Mouse (Mus musculus) fat pad, adult 2 months (tissue): ENCODE measurements around the gene Plekha8.

ENCODE experiments used
- DNase-seq: peaks from one replicate; pipeline ENCODE4 v3.0.0-alpha.2; 2011; ENCODE audit warnings: low read depth, low spot score; ENCODE audit errors: extremely low read depth

Gene Plekha8

DNA sequence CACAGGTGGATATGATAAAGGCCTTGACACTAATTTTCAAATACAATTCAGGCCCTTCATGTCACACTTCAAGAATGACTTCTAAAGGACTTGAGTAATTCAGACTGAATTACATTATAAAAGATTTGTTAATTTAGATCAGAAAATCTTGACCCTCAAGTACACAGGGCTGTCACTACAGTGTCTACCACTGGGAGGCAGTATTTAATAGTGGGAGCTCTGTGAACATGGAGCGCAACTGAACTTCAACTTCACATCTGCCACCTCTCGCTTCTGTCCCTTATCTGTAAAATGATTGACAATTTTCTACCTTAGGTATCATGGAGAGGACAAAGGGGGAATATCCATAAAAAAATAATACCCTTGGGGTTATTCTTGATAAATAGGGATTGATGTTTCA is 8.7 kb upstream of the Plekha8 start:
- no peak for DNase-seq

DNA sequence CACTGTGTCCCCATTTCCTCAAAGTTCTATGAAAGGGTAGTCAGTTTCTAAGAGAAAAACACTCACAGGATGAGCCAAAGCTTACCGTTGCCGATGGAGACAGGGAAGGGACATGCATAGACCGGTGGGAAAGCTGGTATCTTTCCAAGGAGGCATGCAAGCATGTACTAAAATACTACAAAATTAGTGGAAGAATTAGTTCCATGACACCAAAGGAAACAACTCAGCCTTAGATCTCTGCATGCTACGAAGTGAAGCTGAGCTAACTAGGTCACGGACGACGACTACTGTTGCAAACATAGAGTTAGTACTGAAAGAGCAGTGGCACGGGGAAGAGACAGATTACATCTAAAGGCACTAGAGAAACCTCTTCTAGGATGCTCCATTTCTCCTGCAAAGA is 8.0 kb upstream of the Plekha8 start:
- no peak for DNase-seq

DNA sequence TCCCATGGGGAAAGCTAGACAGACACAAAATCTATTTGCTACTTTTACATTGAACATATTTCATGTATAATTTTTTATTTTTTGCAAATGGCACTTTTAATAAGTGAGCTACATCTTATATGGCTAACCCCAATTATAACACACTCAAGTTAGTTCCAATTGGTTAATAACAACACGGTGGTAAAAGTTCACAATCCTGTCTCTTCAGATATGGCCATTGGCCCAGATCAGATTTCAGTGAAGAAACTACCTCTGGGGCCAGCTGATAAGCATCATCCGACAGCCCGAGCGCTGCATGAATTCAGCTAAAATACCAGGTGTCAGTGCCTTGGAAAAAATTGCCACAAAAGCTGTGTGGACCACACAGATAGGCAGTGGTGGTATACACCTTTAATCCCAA is 7.2 kb upstream of the Plekha8 start:
- DNase-seq = no peak

DNA sequence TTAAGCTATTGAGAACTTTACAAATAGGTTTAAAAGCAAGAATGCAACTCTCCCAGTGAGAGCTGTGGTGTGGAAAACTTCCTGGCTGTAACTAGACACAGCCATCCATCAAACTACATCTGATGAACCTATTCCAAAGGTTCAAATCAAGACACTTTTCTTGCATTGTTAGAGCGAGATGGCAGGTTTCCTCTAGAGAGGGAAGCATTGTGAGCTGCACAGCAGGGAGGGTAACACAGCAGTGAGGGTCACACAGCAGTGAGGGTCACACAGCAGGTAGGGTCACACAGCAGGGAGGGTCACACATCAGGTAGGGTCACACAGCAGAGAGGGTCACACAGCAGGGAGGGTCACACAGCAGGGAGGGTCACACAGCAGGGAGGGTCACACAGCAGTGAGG is 6.7 kb upstream of the Plekha8 start:
- no peak for DNase-seq

DNA sequence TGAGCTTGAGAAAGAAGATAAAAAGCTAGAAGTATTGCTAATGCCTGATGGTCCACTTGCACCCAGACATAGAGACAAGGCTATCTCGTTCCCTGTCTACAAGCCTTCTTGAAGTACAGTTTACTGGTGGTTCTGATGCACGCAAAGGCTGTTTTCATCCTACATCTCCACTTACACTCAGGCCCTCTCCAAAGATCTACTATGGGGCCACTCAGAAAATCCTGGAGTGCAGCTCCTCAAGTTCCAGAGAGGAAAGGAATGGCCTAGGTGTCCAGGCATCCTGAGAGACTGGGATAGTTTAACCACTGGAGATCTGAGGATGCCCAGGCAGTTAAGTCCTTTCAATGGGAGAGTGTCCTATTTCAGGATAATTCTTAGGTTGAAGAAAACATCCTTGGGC is 4.2 kb upstream of the Plekha8 start:
- no peak for DNase-seq

DNA sequence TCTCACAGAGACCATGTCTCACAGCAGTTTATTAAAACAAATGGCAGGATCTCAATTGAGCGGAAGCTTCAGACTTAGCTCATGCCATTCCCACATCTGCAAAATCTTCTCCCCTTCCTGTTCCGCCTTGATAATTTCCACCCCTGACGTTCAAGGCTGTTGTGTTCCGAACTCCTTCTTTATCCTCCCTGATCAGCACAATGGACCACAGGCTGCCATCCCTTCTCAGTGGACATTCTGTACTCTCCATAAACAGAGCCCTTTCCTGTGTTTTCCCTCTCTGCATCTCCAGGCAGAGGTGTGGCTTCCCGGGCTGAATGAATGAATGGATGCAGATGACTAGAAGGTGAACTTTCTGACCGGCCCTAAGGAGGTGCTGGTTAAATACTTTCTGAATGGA is 3.1 kb upstream of the Plekha8 start:
- DNase-seq = no peak

DNA sequence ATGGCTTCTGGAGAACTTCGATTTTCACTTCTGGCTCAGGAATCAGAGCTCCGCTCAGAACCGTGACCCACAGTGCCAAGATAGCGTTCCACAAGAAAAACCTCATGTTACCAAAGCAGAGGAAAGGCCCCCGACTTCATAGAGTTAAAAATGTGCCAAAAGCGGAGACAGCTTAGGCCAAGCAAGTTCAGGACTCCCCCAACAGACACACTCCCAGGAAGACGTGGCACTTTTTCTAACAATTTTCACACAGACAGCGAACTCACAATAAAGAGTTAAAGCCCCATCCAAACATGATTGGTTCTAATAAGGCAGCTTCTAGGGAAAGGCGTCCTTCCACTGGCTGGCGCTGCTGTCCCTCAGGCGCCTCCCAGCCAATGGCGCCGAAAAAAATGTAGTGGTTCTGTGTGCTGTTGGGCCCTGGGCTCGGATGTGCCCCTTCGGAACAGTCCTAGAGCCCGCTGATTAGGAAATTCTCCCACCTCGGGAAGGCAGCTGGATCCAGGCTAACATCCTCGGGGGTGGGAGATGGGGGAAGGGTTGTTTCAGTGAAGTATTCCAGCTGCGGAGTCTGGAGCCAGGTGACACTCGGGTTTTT is 1.9 kb upstream of the Plekha8 start:
- no peak for DNase-seq

DNA sequence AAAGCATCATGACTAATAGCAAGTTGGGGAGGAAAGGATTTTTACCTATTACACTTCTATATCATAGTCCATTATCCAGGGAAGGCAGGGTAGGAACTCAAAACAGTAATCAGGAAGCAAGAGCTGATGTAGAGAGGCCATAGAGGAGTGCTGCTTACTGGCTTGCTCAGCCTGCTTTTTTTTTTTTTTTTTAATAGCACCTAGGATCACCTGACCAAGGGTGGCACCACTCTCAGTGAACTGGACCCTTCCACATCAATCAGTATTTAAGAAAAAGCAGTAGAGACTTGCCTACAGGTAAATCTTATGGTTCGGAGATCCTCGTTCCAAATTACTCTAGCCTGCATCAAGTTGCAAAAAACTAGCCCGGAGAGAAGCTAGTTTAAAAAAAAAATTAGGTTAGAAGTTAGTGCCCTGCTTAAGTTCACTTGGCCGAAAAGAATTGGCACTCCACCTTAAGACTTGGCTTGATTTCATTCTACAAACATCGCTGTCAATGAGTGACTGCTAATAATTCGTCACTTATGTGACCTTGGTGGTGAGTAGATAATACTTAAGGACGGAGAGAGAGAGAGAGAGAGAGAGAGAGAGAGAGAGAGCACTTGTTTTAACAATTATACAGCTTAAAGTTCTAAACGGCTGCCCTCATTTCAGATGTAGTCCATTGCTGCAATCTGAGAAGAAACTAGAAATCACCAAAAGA is 994 bp upstream of the Plekha8 start:
- no peak for DNase-seq

DNA sequence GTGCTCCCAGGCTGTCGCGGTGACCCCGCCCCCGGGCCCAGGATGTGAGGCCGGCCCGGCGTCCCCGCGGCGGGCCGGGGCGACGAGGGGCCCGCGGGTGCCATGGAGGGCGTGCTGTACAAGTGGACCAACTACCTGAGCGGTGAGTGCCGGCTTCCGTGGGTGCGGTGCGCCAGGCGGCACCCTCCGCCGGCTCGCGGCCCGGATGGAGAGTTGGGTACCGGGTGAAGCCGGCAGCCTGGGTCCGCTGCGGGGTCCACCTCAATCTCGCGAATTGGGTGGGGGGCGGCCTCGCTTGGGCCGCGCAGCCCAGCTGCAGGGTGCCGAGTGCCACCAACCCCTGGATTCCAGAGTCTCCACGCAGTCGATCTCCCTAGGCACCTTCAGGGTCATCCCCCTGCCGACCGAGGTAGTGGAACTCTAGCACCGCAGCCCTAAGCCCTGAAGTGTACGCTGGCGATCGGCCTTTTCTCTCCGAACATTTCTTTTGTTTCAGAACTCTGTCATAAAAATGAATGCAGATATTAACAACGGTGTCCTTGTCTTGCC is 493 bp downstream of the Plekha8 start:
- no peak for DNase-seq

DNA sequence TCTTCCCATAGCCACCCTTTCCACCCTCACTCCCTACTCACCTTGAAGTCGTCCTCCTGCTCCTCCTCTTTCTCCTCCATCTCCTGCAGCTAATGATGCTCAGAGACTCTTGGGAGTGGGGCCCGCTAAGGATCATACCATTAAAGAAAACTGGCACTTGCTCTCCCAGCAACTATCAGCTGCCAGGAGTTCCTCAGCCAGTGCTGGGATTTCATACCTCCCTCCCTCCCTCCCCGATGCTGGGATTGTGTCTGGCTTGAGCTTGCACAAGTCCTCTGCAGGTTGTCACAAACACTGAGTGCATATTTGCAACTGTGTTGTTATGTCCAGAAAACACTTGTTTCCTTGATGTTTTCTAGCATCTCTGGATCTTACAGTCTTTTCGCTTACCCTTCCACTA is 2.3 kb downstream of the Plekha8 start, which contains the start of gene Fkbp14:
Gene Fkbp14, minus strand, starts transcription at position 101 of the 400 bp plus-strand sequence.
- DNase-seq = no peak

DNA sequence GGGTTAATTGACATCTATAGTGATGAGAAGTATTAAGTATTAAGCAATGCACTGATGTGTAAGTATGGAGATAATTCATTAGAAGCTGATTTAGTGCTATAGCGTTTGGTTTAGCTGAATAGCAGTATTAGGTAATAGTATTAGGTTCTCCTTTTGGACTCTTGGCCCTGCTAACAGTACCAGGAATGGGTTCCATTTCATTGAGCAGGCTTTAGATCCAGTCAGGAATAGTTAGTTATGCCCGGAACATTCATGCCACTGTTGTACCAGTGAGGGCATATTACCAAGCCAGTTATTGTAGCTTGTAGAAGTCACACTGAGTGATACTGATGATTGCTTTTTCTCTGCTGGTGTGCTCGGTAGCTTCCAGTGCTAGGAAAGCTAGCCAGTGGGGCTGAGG is 2.8 kb downstream of the Plekha8 start:
- no peak for DNase-seq

DNA sequence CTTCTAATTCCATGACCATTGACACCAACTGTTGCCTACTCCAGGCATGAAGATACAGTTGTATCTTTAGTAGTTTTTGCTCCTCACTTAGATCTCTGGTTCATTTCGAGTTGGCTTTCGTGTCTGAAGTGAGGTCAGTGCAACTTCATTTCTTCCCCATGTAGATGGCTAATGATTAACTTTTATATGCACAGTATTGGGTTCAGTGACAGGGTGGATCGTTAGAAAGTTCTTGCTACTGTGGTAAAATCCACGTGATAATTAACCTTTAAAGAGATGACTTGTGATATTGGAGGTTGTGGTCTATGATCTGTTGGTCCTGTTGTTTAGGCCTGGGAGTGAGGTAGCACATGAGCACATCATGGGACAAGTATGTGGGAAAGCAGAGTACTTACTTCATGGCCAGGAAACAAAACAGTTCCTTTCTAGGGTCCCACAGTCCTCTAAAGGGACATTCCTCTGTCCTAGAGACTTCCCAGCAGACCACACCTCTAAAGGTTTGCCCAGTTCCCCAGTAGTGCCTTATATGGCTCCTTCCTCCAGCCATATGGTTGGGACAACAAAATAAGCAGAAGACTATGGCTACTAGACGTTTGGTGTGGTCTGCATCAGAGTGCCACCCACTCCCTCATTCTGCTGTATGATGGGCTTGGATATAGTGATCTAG is 5.9 kb downstream of the Plekha8 start:
- no peak for DNase-seq

DNA sequence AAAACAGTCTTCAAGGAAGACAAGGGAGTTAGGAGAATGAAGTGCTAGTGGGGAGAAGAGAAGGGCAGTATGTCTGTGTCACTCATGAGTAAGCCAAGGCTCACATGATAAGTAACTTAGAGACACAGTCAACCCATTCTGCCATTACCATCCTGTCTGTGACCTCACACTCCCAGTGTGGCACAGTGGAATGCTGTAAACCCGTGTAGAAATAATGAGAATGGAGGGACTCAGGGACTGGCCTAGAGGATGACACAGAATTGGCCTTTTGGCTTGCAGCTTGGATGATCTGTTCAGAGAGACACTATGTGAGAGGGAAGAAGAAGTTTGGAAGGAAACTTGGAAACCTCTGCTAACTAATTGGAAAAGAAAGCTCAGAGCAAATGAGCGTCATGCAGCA is 8.0 kb downstream of the Plekha8 start:
- DNase-seq = no peak

DNA sequence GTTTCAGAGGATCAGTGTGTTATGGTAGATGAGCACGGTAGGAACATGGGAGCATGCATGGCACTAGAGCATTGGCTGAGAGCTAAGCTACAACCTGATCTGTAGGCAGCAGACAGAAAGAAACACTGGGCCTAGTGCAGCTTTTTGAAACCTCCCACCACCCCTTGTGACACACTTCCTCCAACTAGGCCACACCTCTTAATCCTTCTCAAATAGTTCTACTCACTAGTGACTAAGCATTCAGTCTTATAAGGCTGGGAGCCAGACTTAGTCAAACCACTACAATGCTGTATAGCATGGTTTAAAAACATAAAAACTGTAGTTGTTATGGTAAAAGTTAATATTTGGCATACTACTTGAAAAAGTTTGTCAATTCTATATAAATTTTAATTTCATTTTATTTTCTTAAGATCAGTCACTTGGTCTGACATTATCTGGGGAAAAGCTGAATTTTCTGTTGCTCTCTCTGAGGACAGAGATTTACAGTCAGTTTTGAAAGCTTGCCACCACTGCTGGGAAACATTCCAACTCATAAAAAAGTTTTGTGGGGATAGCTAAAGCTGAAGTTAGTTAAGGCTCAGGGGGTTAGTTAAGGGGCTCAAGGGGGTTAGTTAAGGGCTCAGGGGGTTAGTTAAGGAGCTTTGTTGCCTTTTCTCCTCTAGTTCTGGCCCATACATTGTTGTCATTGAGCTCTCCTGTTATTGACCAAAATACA is 9.2 kb downstream of the Plekha8 start:
- DNase-seq = no peak

DNA sequence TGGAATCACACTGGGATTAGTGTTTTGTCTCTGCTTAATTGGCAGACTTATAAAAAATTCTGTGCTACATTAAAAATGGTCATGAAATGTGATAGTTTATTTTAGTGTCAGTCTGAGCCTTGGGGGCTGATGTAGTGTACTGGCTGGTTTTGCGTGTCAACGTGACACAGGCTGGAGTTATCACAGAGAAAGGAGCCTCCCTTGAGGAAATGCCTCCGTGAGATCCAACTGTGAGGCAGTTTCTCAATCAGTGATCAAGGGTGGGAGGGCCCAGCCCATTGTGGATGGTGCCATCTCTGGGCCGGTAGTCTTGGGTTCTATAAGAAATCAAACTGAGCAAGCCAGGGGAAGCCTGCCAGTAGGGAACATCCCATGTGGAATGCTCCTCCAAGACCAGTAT is 11.3 kb downstream of the Plekha8 start:
- DNase-seq = no peak

DNA sequence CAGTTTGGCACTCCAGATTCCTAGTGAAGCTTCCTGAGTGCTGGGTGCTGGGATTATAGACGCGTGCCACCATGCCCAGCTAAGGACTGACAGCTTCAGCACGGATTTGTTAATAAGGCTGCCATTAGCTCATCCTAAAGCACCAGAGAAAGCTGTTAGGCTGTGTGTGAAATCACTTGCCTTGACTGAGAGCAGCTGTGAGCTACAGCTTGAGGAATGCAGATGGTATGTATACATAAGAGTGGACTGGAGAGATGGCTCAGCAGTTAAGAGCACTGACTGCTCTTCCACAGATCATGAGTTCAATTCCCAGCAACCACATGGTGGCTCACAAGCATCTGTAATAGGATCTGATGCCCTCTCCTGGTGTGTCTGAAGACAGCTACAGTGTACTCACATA is 22.5 kb downstream of the Plekha8 start:
- no peak for DNase-seq

DNA sequence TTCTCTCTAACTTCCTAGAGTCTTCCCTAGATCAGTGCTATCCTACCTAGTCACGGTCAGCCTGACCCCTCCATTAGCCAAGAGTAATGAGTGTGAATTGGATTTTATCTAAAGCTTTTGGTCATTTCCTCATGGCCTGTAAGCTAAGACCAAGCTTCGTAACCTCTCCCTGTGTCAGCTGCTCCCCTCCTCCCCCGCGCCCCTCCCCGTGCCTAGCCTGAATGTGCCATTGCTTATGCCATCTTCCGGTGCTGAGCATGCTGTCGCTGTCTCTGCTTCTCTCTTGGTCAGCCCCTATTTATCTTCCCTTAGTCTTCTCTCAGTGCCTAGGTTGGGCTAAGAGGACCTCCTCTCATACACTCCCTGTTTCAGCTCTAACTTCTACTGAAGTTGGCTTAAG is 24.6 kb downstream of the Plekha8 start:
- DNase-seq = no peak

DNA sequence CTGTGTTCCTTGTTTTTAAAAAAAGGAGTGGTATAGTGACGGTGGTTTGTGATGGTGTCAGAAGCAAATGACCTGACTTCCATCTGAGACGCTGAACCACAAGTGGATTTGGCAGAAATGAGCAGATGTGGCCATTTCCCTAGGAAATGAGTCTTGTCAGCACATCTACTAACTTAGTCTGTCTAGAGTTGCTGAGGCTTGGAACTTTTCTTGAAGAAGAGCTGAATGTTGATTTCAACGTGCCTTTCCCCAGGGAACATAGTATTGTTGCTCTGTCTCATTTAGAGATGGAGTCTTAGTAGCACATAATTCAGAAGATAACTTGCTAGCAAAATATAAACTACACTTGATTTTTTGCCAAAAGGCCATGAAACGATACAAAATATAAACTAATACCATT is 25.4 kb downstream of the Plekha8 start:
- no peak for DNase-seq

DNA sequence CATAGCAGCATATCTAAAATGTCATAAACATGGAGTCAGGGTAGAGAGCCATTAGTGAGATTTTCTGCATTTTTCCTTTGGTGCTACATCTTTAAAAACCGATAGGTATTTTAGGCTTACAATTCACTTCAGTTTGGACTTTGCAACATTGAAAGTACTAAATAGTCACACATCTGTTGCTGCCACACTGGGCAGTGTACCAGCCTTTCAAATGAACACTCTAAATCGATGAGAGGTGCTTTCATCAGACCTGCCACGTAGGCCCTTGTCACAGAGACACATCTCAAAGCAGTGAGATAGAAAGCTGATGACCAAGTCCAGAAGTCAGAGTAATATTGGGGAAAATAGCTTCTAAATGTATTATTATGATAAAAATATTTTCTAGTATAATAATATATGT is 33.5 kb downstream of the Plekha8 start:
- no peak for DNase-seq

DNA sequence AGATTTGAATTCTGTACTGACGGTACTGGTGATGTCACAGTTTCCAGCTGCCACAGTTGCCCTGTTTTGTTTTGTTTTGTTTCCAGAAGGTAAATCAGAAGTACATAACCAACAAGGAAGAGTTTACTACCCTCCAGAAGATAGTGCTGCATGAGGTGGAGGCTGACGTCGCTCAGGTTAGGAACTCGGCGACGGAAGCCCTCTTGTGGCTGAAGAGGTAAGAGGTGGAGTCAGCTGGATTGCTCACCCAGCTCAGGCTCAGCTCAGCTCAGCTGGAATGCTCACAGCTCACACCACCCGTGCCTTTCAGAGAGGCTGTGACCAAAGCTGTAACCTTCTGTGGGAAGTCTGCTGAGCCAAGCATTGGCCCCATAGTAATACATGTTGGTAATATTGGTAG is 34.8 kb downstream of the Plekha8 start:
- no peak for DNase-seq

DNA sequence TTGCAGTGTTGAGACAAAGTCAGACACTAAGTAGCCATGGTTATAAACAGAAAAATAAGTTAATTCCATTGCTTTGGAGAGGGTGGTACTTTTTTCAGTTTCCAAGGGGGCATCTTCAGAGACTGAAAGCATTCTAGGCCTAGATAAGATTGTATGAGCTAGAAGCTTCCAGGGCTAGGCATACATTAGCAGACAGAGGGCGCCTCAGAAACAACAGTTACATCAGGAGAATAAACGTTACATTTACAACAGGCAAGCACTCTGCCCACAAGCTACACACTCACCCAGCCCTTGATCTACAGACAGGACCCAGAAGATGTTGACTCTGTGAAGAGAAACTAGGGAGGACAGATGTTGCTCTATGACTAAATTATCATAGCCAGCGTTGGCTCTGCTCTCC is 36.6 kb downstream of the Plekha8 start:
- no peak for DNase-seq

DNA sequence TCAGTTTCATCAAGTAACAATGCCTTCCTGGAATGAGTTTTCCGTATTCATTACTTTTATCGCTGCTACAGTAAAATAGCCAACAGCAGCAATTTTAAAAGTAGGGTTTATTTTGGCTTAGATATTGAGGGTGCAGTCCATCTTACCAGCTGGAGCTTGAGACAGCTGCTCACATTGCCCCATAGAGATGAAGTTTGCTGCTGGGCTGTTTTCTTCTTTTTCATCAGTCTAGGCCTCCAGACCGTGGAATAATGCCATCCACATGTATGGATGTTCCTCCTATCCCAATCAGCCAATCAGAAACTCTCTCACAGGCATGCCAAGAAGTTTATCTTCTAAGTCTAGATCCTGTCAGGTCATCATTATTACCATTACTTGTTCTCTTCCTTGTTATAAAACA is 45.0 kb downstream of the Plekha8 start:
- no peak for DNase-seq
